Mouse (Mus musculus): ENCODE results near the gene Syk.

Syk gene

GRCm38 (mm10) chr13:52576841-52577240 is 6.1 kb upstream of the Syk start:
- no peak for DNase-seq (ENCODE audit: low read depth, low spot score)
- no peaks in the 10 kb centered on the region for H3K36me3 ChIP-seq (ENCODE audit: control insufficient read depth, insufficient read depth, low read length, poor library complexity, severe bottlenecking)
- H3K27me3 ChIP-seq (ENCODE audit: control insufficient read depth, insufficient read depth, low read length, poor library complexity, severe bottlenecking): no peaks in the 10 kb centered on the region

- no peaks in the 10 kb centered on the region for H3K36me3 ChIP-seq (ENCODE audit: control insufficient read depth, insufficient read depth, low read length, poor library complexity, severe bottlenecking)
- H3K27me3 ChIP-seq (ENCODE audit: control insufficient read depth, insufficient read depth, low read length, poor library complexity, severe bottlenecking): no peaks in the 10 kb centered on the region
- no peak for DNase-seq (ENCODE audit: low read depth, low spot score)
Observed at GRCm38 (mm10) chr13:52577326-52577920, 5.5 kb upstream of the Syk start.

GRCm38 (mm10) chr13:52577939-52578338 is 5.0 kb upstream of the Syk start:
- no peak for DNase-seq (ENCODE audit: low read depth, low spot score)
- Histone ChIP-seq H3K27me3 (ENCODE audit: control insufficient read depth, insufficient read depth, low read length, poor library complexity, severe bottlenecking) (no peaks in the 10 kb centered on the region), H3K36me3 (ENCODE audit: control insufficient read depth, insufficient read depth, low read length, poor library complexity, severe bottlenecking) (no peaks in the 10 kb centered on the region)

- DNase-seq (ENCODE audit: low read depth, low spot score): no peak
- H3K27me3 ChIP-seq (ENCODE audit: control insufficient read depth, insufficient read depth, low read length, poor library complexity, severe bottlenecking): no peaks in the 10 kb centered on the region
- no peaks in the 10 kb centered on the region for H3K36me3 ChIP-seq (ENCODE audit: control insufficient read depth, insufficient read depth, low read length, poor library complexity, severe bottlenecking)
Observed at GRCm38 (mm10) chr13:52578776-52579175, 4.2 kb upstream of the Syk start.

- H3K27me3 ChIP-seq (ENCODE audit: control insufficient read depth, insufficient read depth, low read length, poor library complexity, severe bottlenecking): no peaks in the 10 kb centered on the region
- no peaks in the 10 kb centered on the region for H3K36me3 ChIP-seq (ENCODE audit: control insufficient read depth, insufficient read depth, low read length, poor library complexity, severe bottlenecking)
- DNase-seq (ENCODE audit: low read depth, low spot score): peak; percentile 88
Observed at GRCm38 (mm10) chr13:52582506-52582877, 481 bp upstream of the Syk start.

GRCm38 (mm10) chr13:52583943-52584562 is 1.1 kb downstream of the Syk start:
- Histone ChIP-seq H3K27me3 (ENCODE audit: control insufficient read depth, insufficient read depth, low read length, poor library complexity, severe bottlenecking) (no peaks in the 10 kb centered on the region), H3K36me3 (ENCODE audit: control insufficient read depth, insufficient read depth, low read length, poor library complexity, severe bottlenecking) (no peaks in the 10 kb centered on the region)
- DNase-seq (ENCODE audit: low read depth, low spot score): peak; percentile 48

GRCm38 (mm10) chr13:52584654-52585455 is 1.9 kb downstream of the Syk start:
- no peaks in the 10 kb centered on the region for H3K36me3 ChIP-seq (ENCODE audit: control insufficient read depth, insufficient read depth, low read length, poor library complexity, severe bottlenecking)
- no peaks in the 10 kb centered on the region for H3K27me3 ChIP-seq (ENCODE audit: control insufficient read depth, insufficient read depth, low read length, poor library complexity, severe bottlenecking)
- peak; percentile 51 for DNase-seq (ENCODE audit: low read depth, low spot score)

- H3K27me3 ChIP-seq (ENCODE audit: control insufficient read depth, insufficient read depth, low read length, poor library complexity, severe bottlenecking): no peaks in the 10 kb centered on the region
- H3K36me3 ChIP-seq (ENCODE audit: control insufficient read depth, insufficient read depth, low read length, poor library complexity, severe bottlenecking): 0 out of 2 replicates have a peak, but pooled peaks cover 2% of the 10 kb centered on the region
- DNase-seq (ENCODE audit: low read depth, low spot score): no peak
Observed at GRCm38 (mm10) chr13:52587761-52588160, 4.8 kb downstream of the Syk start.

- no peaks in the 10 kb centered on the region for H3K27me3 ChIP-seq (ENCODE audit: control insufficient read depth, insufficient read depth, low read length, poor library complexity, severe bottlenecking)
- 0 out of 2 replicates have a peak, but pooled peaks cover 2% of the 10 kb centered on the region for H3K36me3 ChIP-seq (ENCODE audit: control insufficient read depth, insufficient read depth, low read length, poor library complexity, severe bottlenecking)
Observed at GRCm38 (mm10) chr13:52589043-52589442, 6.1 kb downstream of the Syk start.

GRCm38 (mm10) chr13:52591831-52592230 is 8.9 kb downstream of the Syk start:
- peaks cover 2% of the 10 kb centered on the region; the same call in 1 of the 2 replicates for H3K36me3 ChIP-seq (ENCODE audit: control insufficient read depth, insufficient read depth, low read length, poor library complexity, severe bottlenecking)

More at GRCm38 (mm10) chr13:52589043-52589442, 6.1 kb downstream of the Syk start:
- DNase-seq (ENCODE audit: low read depth, low spot score): no peak

GRCm38 (mm10) chr13:52596692-52597091 is 13.7 kb downstream of the Syk start:
- Histone ChIP-seq H3K36me3 (ENCODE audit: control insufficient read depth, insufficient read depth, low read length, poor library complexity, severe bottlenecking) (peaks cover 6% of the 10 kb centered on the region; the same call in 1 of the 2 replicates), H3K27me3 (ENCODE audit: control insufficient read depth, insufficient read depth, low read length, poor library complexity, severe bottlenecking) (no peaks in the 10 kb centered on the region)
- peak; percentile 82 for DNase-seq (ENCODE audit: low read depth, low spot score)

More at GRCm38 (mm10) chr13:52591831-52592230, 8.9 kb downstream of the Syk start:
- DNase-seq (ENCODE audit: low read depth, low spot score): no peak
- no peaks in the 10 kb centered on the region for H3K27me3 ChIP-seq (ENCODE audit: control insufficient read depth, insufficient read depth, low read length, poor library complexity, severe bottlenecking)

GRCm38 (mm10) chr13:52597092-52597678 is 14.2 kb downstream of the Syk start:
- no peak for DNase-seq (ENCODE audit: low read depth, low spot score)
- Histone ChIP-seq H3K36me3 (ENCODE audit: control insufficient read depth, insufficient read depth, low read length, poor library complexity, severe bottlenecking) (peaks cover 6% of the 10 kb centered on the region; the same call in 1 of the 2 replicates), H3K27me3 (ENCODE audit: control insufficient read depth, insufficient read depth, low read length, poor library complexity, severe bottlenecking) (no peaks in the 10 kb centered on the region)

GRCm38 (mm10) chr13:52598233-52598632 is 15.3 kb downstream of the Syk start:
- Histone ChIP-seq H3K27me3 (ENCODE audit: control insufficient read depth, insufficient read depth, low read length, poor library complexity, severe bottlenecking) (no peaks in the 10 kb centered on the region), H3K36me3 (ENCODE audit: control insufficient read depth, insufficient read depth, low read length, poor library complexity, severe bottlenecking) (peaks cover 6% of the 10 kb centered on the region; the same call in 1 of the 2 replicates)
- no peak for DNase-seq (ENCODE audit: low read depth, low spot score)

GRCm38 (mm10) chr13:52600015-52600643 is 17.2 kb downstream of the Syk start:
- DNase-seq (ENCODE audit: low read depth, low spot score): peak; percentile 85
- peaks cover 6% of the 10 kb centered on the region; the same call in 1 of the 2 replicates for H3K36me3 ChIP-seq (ENCODE audit: control insufficient read depth, insufficient read depth, low read length, poor library complexity, severe bottlenecking)
- no peaks in the 10 kb centered on the region for H3K27me3 ChIP-seq (ENCODE audit: control insufficient read depth, insufficient read depth, low read length, poor library complexity, severe bottlenecking)
